Mouse (Mus musculus): ENCODE results near the gene Rbm6. TPM values are rescaled to one million over a fixed set of nuclear protein-coding genes. Genes with fewer than 3 reads are reported as not detected.

Gene Rbm6
- polyA plus RNA-seq, 1 experiment = 14.2 TPM

- Histone ChIP-seq H3K36me3 (ENCODE audit: control insufficient read depth, insufficient read depth, low read length) (0 out of 2 replicates have a peak, but pooled peaks cover 1% of the 10 kb centered on the region), H3K27me3 (replicated peaks; ENCODE audit: control insufficient read depth, insufficient read depth, low read length) (no peaks in the 10 kb centered on the region), H3K4me1 (ENCODE audit: control insufficient read depth, insufficient read depth, low read length) (no peaks in the 10 kb centered on the region; the same call in 1 of the 2 replicates), H3K4me3 (ENCODE audit: insufficient read depth, low read depth, low read length) (no peak overlapping the region), H3K27ac (ENCODE audit: insufficient read depth, low read depth, low read length) (no peak overlapping the region)
- 47% methylated on average over 44 of the region's 44 CpGs for WGBS
- no peak for TF ChIP-seq POLR2A (IDR thresholded peaks at IDR 0.05; ENCODE audit: low read depth, low read length)
- no peak; the same call in 1 of the 2 replicates for TF ChIP-seq CTCF (conservative IDR thresholded peaks at IDR 0.05; ENCODE audit: insufficient read depth, insufficient read length, low read depth, low read length)
- DNase-seq = peak; percentile 77
Observed at GRCm38 (mm10) chr9:107900840-107901626, 28.0 kb upstream of the Rbm6 start.

DNA sequence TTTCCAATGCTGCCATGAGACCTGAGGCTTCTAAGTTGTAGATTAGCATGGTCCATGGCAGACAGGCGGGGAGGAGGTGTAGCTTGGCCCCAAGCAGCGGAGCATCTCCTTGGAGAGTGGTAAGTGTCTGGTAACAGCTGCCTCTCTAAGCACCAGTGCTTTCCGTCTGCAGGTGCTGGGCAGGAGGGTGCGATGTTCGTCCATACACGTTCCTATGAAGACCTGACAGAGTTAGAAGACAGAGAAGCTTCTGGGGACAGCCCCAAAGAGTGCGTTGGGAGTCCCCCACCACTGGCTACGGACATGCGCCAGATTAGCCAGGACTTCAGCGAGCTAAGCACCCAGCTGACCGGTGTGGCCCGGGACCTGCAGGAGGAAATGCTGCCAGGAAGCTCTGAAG is 26.8 kb upstream of the Rbm6 start:
- no peak for DNase-seq
- no peaks in the 10 kb centered on the region; the same call in 1 of the 2 replicates for H3K4me1 ChIP-seq (ENCODE audit: control insufficient read depth, insufficient read depth, low read length)
- TF ChIP-seq CTCF (conservative IDR thresholded peaks at IDR 0.05; ENCODE audit: insufficient read depth, insufficient read length, low read depth, low read length) = no peak
- no peak for TF ChIP-seq POLR2A (IDR thresholded peaks at IDR 0.05; ENCODE audit: low read depth, low read length)
- H3K36me3 ChIP-seq (ENCODE audit: control insufficient read depth, insufficient read depth, low read length) = 0 out of 2 replicates have a peak, but pooled peaks cover 1% of the 10 kb centered on the region
- H3K4me3 ChIP-seq (ENCODE audit: insufficient read depth, low read depth, low read length) = no peak overlapping the region
- WGBS = 87% methylated on average over 12 of the region's 12 CpGs
- no peaks in the 10 kb centered on the region for H3K27me3 ChIP-seq (replicated peaks; ENCODE audit: control insufficient read depth, insufficient read depth, low read length)
- no peak overlapping the region for H3K27ac ChIP-seq (ENCODE audit: insufficient read depth, low read depth, low read length)

GRCm38 (mm10) chr9:107898563-107898962 is 25.5 kb upstream of the Rbm6 start:
- no peak for DNase-seq
- no peaks in the 10 kb centered on the region for H3K27me3 ChIP-seq (replicated peaks; ENCODE audit: control insufficient read depth, insufficient read depth, low read length)
- no peaks in the 10 kb centered on the region for H3K4me1 ChIP-seq (ENCODE audit: control insufficient read depth, insufficient read depth, low read length)
- H3K4me3 ChIP-seq (ENCODE audit: insufficient read depth, low read depth, low read length) = no peak overlapping the region
- TF ChIP-seq CTCF (conservative IDR thresholded peaks at IDR 0.05; ENCODE audit: insufficient read depth, insufficient read length, low read depth, low read length) (no peak), POLR2A (IDR thresholded peaks at IDR 0.05; ENCODE audit: low read depth, low read length) (no peak)
- no peak overlapping the region for H3K27ac ChIP-seq (ENCODE audit: insufficient read depth, low read depth, low read length)
- WGBS = 92% methylated on average over 10 of the region's 10 CpGs
- H3K36me3 ChIP-seq (ENCODE audit: control insufficient read depth, insufficient read depth, low read length) = 0 out of 2 replicates have a peak, but pooled peaks cover 1% of the 10 kb centered on the region

DNA sequence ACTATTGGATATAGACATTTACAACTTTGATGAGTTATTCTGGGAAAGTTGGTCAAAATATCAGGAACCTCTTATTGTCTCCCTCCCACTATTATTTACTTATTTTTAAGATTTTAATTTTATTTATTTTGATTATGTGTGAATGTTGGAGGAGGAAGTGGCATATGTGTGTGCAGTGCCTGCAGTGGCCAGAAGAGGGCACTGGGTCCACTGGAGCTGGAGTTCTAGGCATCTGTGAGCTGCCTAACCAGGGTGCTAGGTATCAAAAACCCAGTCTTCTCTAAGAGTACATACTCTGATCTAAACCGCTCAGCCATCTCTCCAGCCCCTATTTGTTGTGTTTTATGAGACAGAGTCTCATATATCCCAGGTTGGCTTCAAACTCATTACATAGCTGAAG is 18.0 kb upstream of the Rbm6 start:
- TF ChIP-seq CTCF (conservative IDR thresholded peaks at IDR 0.05; ENCODE audit: insufficient read depth, insufficient read length, low read depth, low read length) (peak; percentile 43), POLR2A (IDR thresholded peaks at IDR 0.05; ENCODE audit: low read depth, low read length) (no peak)
- Histone ChIP-seq H3K27me3 (replicated peaks; ENCODE audit: control insufficient read depth, insufficient read depth, low read length) (no peaks in the 10 kb centered on the region), H3K36me3 (ENCODE audit: control insufficient read depth, insufficient read depth, low read length) (no peaks in the 10 kb centered on the region), H3K27ac (ENCODE audit: insufficient read depth, low read depth, low read length) (no peak overlapping the region), H3K4me3 (ENCODE audit: insufficient read depth, low read depth, low read length) (no peak overlapping the region), H3K4me1 (ENCODE audit: control insufficient read depth, insufficient read depth, low read length) (peaks cover 6% of the 10 kb centered on the region; the same call in 1 of the 2 replicates)
- 97% methylated on average over 1 of the region's 1 CpGs for WGBS
- no peak for DNase-seq

- Histone ChIP-seq H3K4me3 (ENCODE audit: insufficient read depth, low read depth, low read length) (no peak overlapping the region), H3K27me3 (replicated peaks; ENCODE audit: control insufficient read depth, insufficient read depth, low read length) (no peaks in the 10 kb centered on the region), H3K27ac (ENCODE audit: insufficient read depth, low read depth, low read length) (peak overlapping the region; percentile 53), H3K4me1 (ENCODE audit: control insufficient read depth, insufficient read depth, low read length) (peaks cover 6% of the 10 kb centered on the region; the same call in 1 of the 2 replicates), H3K36me3 (ENCODE audit: control insufficient read depth, insufficient read depth, low read length) (no peaks in the 10 kb centered on the region)
- DNase-seq = no peak
- 76% methylated on average over 6 of the region's 6 CpGs for WGBS
- TF ChIP-seq CTCF (conservative IDR thresholded peaks at IDR 0.05; ENCODE audit: insufficient read depth, insufficient read length, low read depth, low read length) (no peak), POLR2A (IDR thresholded peaks at IDR 0.05; ENCODE audit: low read depth, low read length) (no peak)
Observed at GRCm38 (mm10) chr9:107890260-107890659, 17.2 kb upstream of the Rbm6 start.

GRCm38 (mm10) chr9:107888267-107888850 is 15.3 kb upstream of the Rbm6 start:
- Histone ChIP-seq H3K27me3 (replicated peaks; ENCODE audit: control insufficient read depth, insufficient read depth, low read length) (no peaks in the 10 kb centered on the region), H3K36me3 (ENCODE audit: control insufficient read depth, insufficient read depth, low read length) (no peaks in the 10 kb centered on the region), H3K27ac (ENCODE audit: insufficient read depth, low read depth, low read length) (peak overlapping the region; percentile 49), H3K4me3 (ENCODE audit: insufficient read depth, low read depth, low read length) (peak overlapping the region; percentile 65), H3K4me1 (ENCODE audit: control insufficient read depth, insufficient read depth, low read length) (peaks cover 6% of the 10 kb centered on the region; the same call in 1 of the 2 replicates)
- TF ChIP-seq POLR2A (IDR thresholded peaks at IDR 0.05; ENCODE audit: low read depth, low read length) = no peak
- no peak for TF ChIP-seq CTCF (conservative IDR thresholded peaks at IDR 0.05; ENCODE audit: insufficient read depth, insufficient read length, low read depth, low read length)
- peak; percentile 53 for DNase-seq
- WGBS = 1% methylated on average over 18 of the region's 18 CpGs

DNA sequence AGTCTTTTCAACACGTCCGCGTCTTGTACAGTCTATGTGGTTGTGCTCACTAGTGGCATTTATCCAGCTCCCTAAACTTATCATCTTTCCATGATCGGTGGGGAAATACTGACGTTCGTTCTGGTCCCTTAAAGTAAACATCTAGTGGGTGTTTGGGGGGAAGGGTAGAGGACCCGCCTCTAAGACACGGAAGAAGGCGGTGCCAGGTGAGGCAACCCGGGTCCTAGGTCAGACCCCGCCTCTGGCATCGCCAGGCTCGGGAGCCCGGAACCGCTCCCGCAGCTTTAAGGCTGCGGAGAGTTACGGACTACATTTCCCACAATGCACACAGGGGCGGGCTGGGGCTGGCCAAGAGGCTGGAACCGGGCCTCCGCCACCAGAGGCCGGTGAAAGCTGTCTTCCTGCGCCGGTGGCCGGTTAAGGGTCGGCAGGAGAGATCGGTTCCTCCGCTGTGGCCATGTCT is 14.8 kb upstream of the Rbm6 start, which contains the start of gene Mon1a:
Gene Mon1a (plus strand): TSS at position 348 of the 463 bp plus-strand sequence.
- peaks cover 6% of the 10 kb centered on the region; the same call in 1 of the 2 replicates for H3K4me1 ChIP-seq (ENCODE audit: control insufficient read depth, insufficient read depth, low read length)
- DNase-seq = peak; percentile 97
- H3K27me3 ChIP-seq (replicated peaks; ENCODE audit: control insufficient read depth, insufficient read depth, low read length) = no peaks in the 10 kb centered on the region
- peak within 1 kb of the TSS; percentile 65 for H3K4me3 ChIP-seq (ENCODE audit: insufficient read depth, low read depth, low read length)
- H3K27ac ChIP-seq (ENCODE audit: insufficient read depth, low read depth, low read length) = peak within 1 kb of the TSS; percentile 49
- TF ChIP-seq POLR2A (IDR thresholded peaks at IDR 0.05; ENCODE audit: low read depth, low read length) = peak; percentile 19
- TF ChIP-seq CTCF (conservative IDR thresholded peaks at IDR 0.05; ENCODE audit: insufficient read depth, insufficient read length, low read depth, low read length) = 0 out of 2 replicates have a peak, but pooled peaks have one; percentile 0
- WGBS = 1% methylated on average over 28 of the region's 28 CpGs
- no peaks in the 10 kb centered on the region for H3K36me3 ChIP-seq (ENCODE audit: control insufficient read depth, insufficient read depth, low read length)

Measured in kidney, adult 2 months (tissue).